Mouse (Mus musculus) limb, embryonic 14.5 days (tissue): ENCODE measurements around the gene Gm45716. TPM values are rescaled to one million over a fixed set of nuclear protein-coding genes. Genes with fewer than 3 reads are reported as not detected.
A peak's percentile ranks its signal among the peaks of the same experiment; 100 is the strongest.

Experiments
- ATAC-seq: fragments of 200-750 bp; cut with Nextera tagmentation; 2 replicates; pipeline ENCODE4 v1.8.0; 2017; ENCODE audit warnings: low read depth, moderate number of reproducible peaks, moderate TSS enrichment; ENCODE audit not compliant: low FRiP score
- DNase-seq: peaks from one replicate; pipeline ENCODE4 v3.0.0-alpha.2; 2015; ENCODE audit warnings: low spot score
- H3K27ac ChIP-seq: fragments of 300-500 bp; sonication (generic); replicated peaks from 2 replicates; pipeline ENCODE4 v1.5.1; 2014; ENCODE audit warnings: low read depth, mild to moderate bottlenecking, low read length, moderate library complexity, mixed read lengths
- H3K27me3 ChIP-seq: fragments of 300-500 bp; sonication (generic); 2 replicates; pipeline ENCODE4 v1.6.1; 2014; ENCODE audit warnings: low read length, mixed read lengths; ENCODE audit not compliant: control insufficient read depth, insufficient read depth
- H3K36me3 ChIP-seq: fragments of 300-500 bp; sonication (generic); 2 replicates; pipeline ENCODE4 v1.6.1; 2014; ENCODE audit warnings: mild to moderate bottlenecking, low read length, moderate library complexity, mixed read lengths; ENCODE audit not compliant: control insufficient read depth, insufficient read depth
- H3K4me1 ChIP-seq: fragments of 300-500 bp; sonication (generic); 2 replicates; pipeline ENCODE4 v1.6.1; 2014; ENCODE audit warnings: antibody characterized with exemption, low read length, mixed read lengths; ENCODE audit not compliant: control insufficient read depth, insufficient read depth
- H3K4me2 ChIP-seq: fragments of 300-500 bp; sonication (generic); replicated peaks from 2 replicates; pipeline ENCODE4 v1.6.1; 2014; ENCODE audit warnings: low read depth, mild to moderate bottlenecking, low read length, moderate library complexity; ENCODE audit not compliant: severe bottlenecking
- H3K4me3 ChIP-seq: fragments of 300-500 bp; sonication (generic); replicated peaks from 2 replicates; pipeline ENCODE4 v1.5.1; 2014; ENCODE audit warnings: low read length
- H3K9ac ChIP-seq: fragments of 300-500 bp; sonication (generic); 2 replicates; pipeline ENCODE4 v1.6.1; 2014; ENCODE audit warnings: mild to moderate bottlenecking, low read depth, low read length, moderate library complexity; ENCODE audit not compliant: severe bottlenecking
- H3K9me3 ChIP-seq: fragments of 300-500 bp; sonication (generic); 2 replicates; pipeline ENCODE4 v1.6.1; 2016; ENCODE audit warnings: low read length; ENCODE audit not compliant: control insufficient read depth
- POLR2A ChIP-seq: fragments of 200-500 bp; IDR thresholded peaks from 2 replicates; pipeline ENCODE4 v1.8.0; 2012; ENCODE audit warnings: inconsistent platforms, mild to moderate bottlenecking, moderate library complexity, borderline replicate concordance; ENCODE audit not compliant: insufficient read depth, insufficient read length; ENCODE audit errors: extremely low read depth
- WGBS: fragments of 180-500 bp; shearing (Covaris S2); extraction: QIAGEN DNeasy Blood & Tissue Kit; methylation state at CpG from one replicate; pipeline ENCODE4 v1.1.7; 2014; 5-methylcytosine and 5-hydroxymethylcytosine counted together
- polyA plus RNA-seq, 2 experiments: library from polyadenylated mRNA; depleted of rRNA in 1 of 2; stranded (reverse) in 1 of 2; unstranded in 1 of 2; fragments of >200 nt; fragmentation: Nextera tagmentation in 1 of 2; extraction: Ambion mirVana in 1 of 2; gene quantifications; 2 replicates each; pipeline versions ENCODE4 v1.2.1 to v1.2.3; 2012 to 2014

The Gm45716 gene
- polyA plus RNA-seq, 2 experiments, result 4.2 to 7.7 TPM

DNA sequence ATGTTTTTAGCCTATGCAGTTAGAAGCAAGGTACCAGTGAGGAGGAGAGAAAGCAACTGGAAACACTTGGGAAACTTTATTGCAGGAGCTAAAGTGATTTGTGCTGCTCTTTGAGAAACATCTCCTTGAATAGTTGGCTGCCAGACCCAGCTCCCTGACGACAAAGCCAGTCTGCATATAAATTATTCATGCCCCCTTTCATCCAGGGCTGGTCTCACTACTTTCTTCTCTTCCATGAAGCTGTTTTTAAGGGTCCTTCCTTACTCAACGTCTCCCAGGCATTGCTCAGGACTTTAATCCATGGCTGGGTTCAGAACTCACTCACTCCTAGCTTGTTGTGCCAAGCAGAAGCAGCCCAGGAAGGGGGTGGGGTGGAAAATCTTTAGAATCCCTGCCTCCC is 32.0 kb upstream of the Gm45716 start:
- no peak overlapping the region for H3K9ac ChIP-seq
- H3K27me3 ChIP-seq, result no peaks in the 10 kb centered on the region
- H3K36me3 ChIP-seq, result no peaks in the 10 kb centered on the region
- no peak for TF ChIP-seq POLR2A
- H3K4me1 ChIP-seq, result 0 out of 2 replicates have a peak, but pooled peaks cover 6% of the 10 kb centered on the region
- DNase-seq (no peak), ATAC-seq (no peak)
- H3K4me3 ChIP-seq, result no peak overlapping the region
- H3K9me3 ChIP-seq, result no peaks in the 10 kb centered on the region
- 4% methylated on average over 2 of the region's 2 CpGs for WGBS
- no peak overlapping the region for H3K4me2 ChIP-seq
- no peak overlapping the region for H3K27ac ChIP-seq

DNA sequence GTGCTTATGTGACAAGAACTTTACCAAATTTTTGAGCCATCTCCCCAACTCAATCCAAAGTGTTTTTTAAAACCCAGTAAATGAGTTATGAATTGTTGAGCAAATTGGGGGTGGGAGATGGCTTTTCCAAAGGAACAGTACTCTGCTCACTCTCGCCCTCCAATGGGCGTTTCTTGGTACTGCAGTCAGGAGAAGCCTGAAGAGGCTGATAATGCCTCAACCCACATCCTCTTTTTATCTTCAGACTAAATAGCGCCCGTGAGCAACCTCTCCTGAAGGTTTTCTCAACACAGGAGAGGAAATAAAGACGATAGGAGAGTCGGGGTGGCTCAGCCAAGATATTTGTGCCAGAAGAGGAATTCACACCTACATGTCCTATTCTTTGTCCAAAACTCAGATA is 19.7 kb upstream of the Gm45716 start:
- H3K27me3 ChIP-seq, result no peaks in the 10 kb centered on the region
- H3K36me3 ChIP-seq, result no peaks in the 10 kb centered on the region
- 34% methylated on average over 6 of the region's 6 CpGs for WGBS
- H3K9ac ChIP-seq, result no peak overlapping the region
- no peak for TF ChIP-seq POLR2A
- no peak overlapping the region for H3K4me2 ChIP-seq
- ATAC-seq, result no peak
- H3K4me1 ChIP-seq, result no peaks in the 10 kb centered on the region
- no peak for DNase-seq
- no peaks in the 10 kb centered on the region for H3K9me3 ChIP-seq
- H3K4me3 ChIP-seq, result no peak overlapping the region
- no peak overlapping the region for H3K27ac ChIP-seq

DNA sequence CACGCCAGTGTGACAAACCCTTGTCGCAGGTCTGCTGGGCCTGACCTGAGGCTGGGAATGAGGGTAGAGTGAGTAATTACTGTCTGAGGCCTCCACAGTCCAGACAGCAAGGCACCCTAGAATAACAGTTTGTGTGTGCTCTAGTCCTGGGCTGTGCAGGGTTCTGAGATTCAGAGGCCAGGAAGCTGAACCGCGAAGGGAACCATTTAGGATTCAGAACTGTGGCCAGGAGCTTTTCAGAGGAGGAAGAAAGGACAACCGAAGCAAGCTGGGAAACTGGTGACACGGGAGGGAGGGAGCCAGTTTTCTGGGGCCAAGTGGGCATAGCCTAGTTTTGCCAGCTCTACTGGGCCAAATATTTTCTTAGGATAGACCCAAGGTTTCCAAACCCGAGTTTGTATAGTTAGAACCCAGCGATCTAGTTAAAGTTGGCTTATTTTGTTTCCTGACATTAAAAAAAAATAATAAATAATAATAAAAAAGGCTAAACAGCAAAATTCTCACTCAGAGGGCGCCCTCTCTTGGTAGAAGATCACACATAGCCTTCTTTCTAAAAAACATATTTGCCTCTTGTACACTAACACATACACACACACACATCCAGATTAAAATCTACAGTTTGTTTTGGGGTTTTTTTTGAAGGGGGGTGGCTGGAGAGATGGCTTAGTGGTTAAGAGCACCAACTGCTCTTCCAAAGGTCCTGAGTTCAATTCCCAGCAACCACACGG is 19.0 kb upstream of the Gm45716 start:
- 89% methylated on average over 10 of the region's 10 CpGs for WGBS
- H3K9ac ChIP-seq, result no peak overlapping the region
- DNase-seq (no peak), ATAC-seq (no peak)
- no peaks in the 10 kb centered on the region for H3K9me3 ChIP-seq
- no peak overlapping the region for H3K27ac ChIP-seq
- H3K27me3 ChIP-seq, result no peaks in the 10 kb centered on the region
- H3K36me3 ChIP-seq, result no peaks in the 10 kb centered on the region
- no peak overlapping the region for H3K4me3 ChIP-seq
- H3K4me2 ChIP-seq, result no peak overlapping the region
- TF ChIP-seq POLR2A, result no peak
- no peaks in the 10 kb centered on the region for H3K4me1 ChIP-seq

DNA sequence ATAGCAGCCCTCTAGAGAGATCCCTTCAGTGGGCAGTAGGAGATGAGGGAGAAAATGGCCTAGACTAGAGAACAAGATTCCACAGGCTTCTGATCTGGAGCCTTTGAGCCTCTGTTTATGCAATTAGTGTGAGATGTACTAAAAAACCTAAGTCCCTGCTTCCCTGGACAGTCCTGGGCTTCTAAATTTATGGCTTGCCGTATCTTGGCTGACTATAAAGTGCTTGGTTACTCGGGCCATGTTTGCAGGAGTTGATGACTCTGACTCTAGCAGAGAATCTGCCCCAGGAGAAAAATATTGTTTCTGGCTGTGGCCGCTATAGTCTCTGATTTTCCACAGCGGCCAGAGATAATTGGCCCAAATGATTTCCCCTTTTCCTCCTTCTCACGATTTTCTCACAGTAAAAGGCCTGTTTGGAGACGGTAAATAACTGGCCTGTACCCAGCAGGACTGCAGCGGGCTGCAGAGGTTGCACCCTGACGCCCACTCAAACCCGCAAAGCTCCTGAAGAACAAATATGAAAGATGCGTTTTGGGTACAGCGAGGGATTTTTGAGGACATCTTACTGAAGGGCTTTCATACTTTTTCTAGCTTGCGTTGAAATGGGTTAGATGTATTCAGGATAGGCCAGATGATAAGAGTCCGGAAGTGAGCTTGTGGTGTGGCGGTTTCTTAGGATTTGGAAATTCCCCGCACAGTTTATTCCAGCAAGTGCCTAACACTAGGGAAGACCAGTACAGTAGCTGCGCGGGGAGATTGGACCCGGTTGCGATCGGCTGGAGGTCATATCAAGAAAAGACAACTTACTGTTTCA is 18.1 kb upstream of the Gm45716 start:
- Histone ChIP-seq H3K9me3 (no peaks in the 10 kb centered on the region), H3K9ac (no peak overlapping the region), H3K27ac (no peak overlapping the region), H3K4me1 (no peaks in the 10 kb centered on the region), H3K4me3 (peak overlapping the region; percentile 15), H3K4me2 (peak overlapping the region; percentile 41), H3K27me3 (no peaks in the 10 kb centered on the region), H3K36me3 (no peaks in the 10 kb centered on the region)
- TF ChIP-seq POLR2A, result no peak
- DNase-seq, result peak; percentile 70
- peak; percentile 72 for ATAC-seq
- 41% methylated on average over 20 of the region's 20 CpGs for WGBS

DNA sequence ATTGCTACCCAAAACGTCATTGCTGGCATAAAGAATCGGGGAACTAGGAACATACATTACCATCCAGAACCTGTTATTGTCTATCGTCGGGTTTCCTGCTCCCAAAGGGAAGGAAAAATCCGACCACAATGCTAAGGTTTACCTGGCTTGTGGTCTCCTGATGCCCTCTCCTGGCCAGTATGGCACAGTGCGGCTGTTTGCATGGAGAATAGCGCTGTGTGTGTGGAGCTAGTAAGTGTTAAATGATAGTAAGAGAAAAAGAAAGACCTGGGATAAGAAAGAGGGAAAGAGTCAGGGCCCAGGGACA is 17.5 kb upstream of the Gm45716 start:
- H3K4me1 ChIP-seq, result no peaks in the 10 kb centered on the region
- 2% methylated on average over 7 of the region's 7 CpGs for WGBS
- no peaks in the 10 kb centered on the region for H3K27me3 ChIP-seq
- H3K9ac ChIP-seq, result no peak overlapping the region
- no peaks in the 10 kb centered on the region for H3K36me3 ChIP-seq
- ATAC-seq (peak; percentile 83), DNase-seq (peak; percentile 86)
- peak overlapping the region; percentile 41 for H3K4me2 ChIP-seq
- no peaks in the 10 kb centered on the region for H3K9me3 ChIP-seq
- H3K4me3 ChIP-seq, result peak overlapping the region; percentile 15
- TF ChIP-seq POLR2A, result no peak
- no peak overlapping the region for H3K27ac ChIP-seq
